Mouse (Mus musculus): ENCODE data around the gene Tas2r110.

Tas2r110 gene

DNA sequence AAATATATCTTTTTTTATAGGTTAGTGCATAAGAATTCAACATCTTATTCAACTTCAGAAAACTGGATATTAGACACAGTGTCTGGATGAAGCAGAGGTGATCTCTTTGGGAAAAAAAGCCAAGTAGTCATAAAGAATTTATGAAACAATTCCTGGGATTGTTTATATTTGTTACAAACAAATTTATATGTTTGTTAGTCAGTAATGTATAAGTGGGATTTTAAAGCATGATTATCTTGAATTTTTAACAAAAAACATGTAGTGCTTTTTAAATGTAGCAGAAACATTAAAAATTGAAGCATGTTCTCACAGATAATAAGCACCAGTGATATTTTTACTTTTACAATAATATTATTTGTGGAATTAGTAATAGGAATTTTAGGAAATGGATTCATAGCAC lies at the start of gene Tas2r110:
Tas2r110 (plus strand) TSS at position 301 of the 400 bp plus-strand sequence.
- DNase-seq, result no peak

GRCm38 (mm10) chr6:132846842-132847241 lies 21.0 kb upstream of the Tas2r110 start, which contains the start of gene Tas2r123:
TSS of gene Tas2r123 (plus strand) at chr6:132847142.
- no peak for DNase-seq

DNA sequence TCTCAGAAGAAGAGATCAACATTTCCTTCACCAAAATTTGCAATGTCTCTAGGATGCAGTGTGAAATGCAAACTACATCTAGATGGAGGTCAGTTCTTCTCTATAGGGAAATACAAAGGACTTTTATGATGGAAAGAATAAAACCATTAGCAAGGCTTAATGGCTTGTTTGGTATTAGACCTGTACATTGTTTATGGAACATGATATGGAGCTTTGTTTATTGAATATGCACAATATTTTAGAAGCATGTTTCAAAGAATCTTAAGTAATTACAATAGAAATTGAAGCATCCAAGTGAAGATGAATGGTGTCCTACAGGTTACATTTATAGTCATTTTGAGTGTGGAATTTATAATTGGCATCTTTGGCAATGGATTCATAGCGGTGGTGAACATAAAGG lies 12.7 kb upstream of the Tas2r110 start, which contains the start of gene Tas2r116:
Tas2r116 (plus strand) TSS at position 301 of the 400 bp plus-strand sequence.
- DNase-seq, result no peak

DNA sequence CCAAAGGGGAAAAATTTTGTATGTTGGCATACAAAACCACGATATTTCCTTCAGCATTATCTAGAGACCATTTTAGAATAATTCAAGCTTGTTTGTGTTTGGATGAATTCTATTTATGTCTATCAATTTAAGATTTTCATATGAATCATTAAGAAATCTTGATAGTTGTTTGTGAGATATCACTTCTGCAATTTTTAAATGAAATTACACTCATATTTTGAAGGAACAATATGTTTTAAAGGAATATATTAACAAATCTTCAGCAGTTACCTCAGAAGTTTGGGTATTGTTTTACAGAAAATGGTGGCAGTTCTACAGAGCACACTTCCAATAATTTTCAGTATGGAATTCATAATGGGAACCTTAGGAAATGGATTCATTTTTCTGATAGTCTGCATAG lies 24.9 kb downstream of the Tas2r110 start, which contains the start of gene Tas2r113:
Tas2r113 (plus strand) TSS at position 301 of the 400 bp plus-strand sequence.
- DNase-seq, result no peak

GRCm38 (mm10) chr6:132909351-132909750 lies 41.5 kb downstream of the Tas2r110 start, which contains the start of gene Tas2r125:
TSS of gene Tas2r125 (plus strand) at chr6:132909651.
- no peak for DNase-seq

All from thymus, postnatal 14 days (tissue).